Mouse (Mus musculus) intestine, embryonic 14.5 days (tissue): ENCODE results near the gene Slc6a4. TPM values are rescaled to one million over a fixed set of nuclear protein-coding genes. Genes with fewer than 3 reads are reported as not detected.

Experiments used
- ATAC-seq: fragments of 200-750 bp; cut with Nextera tagmentation; replicated peaks from 2 replicates; pipeline ENCODE4 v1.8.0; 2017; ENCODE audit warnings: low read depth, moderate number of reproducible peaks, moderate TSS enrichment, moderate library complexity; ENCODE audit not compliant: low FRiP score, low TSS enrichment
- DNase-seq: peaks from one replicate; pipeline ENCODE4 v3.0.0-alpha.2; 2018; ENCODE audit warnings: low spot score
- H3K27ac ChIP-seq: fragments of 300-500 bp; sonication (generic); 2 replicates; pipeline ENCODE4 v1.5.1; 2014; ENCODE audit warnings: low read depth, mild to moderate bottlenecking, control low read depth
- H3K27me3 ChIP-seq: fragments of 300-500 bp; sonication (generic); replicated peaks from 2 replicates; pipeline ENCODE4 v1.6.1; 2014; ENCODE audit warnings: low read length, control low read depth; ENCODE audit not compliant: control insufficient read depth, insufficient read depth
- H3K36me3 ChIP-seq: fragments of 300-500 bp; sonication (generic); 2 replicates; pipeline ENCODE4 v1.6.1; 2014; ENCODE audit warnings: low read length, control low read depth; ENCODE audit not compliant: control insufficient read depth, insufficient read depth
- H3K4me1 ChIP-seq: fragments of 300-500 bp; sonication (generic); replicated peaks from 2 replicates; pipeline ENCODE4 v1.6.1; 2014; ENCODE audit warnings: low read length, control low read depth, mixed read lengths; ENCODE audit not compliant: control insufficient read depth, insufficient read depth
- H3K4me2 ChIP-seq: fragments of 300-500 bp; sonication (generic); 2 replicates; pipeline ENCODE4 v1.6.1; 2014; ENCODE audit warnings: low read length
- H3K4me3 ChIP-seq: fragments of 300-500 bp; sonication (generic); 2 replicates; pipeline ENCODE4 v1.5.1; 2014; ENCODE audit warnings: low read depth, low read length, control low read depth, mixed read lengths
- H3K9ac ChIP-seq: fragments of 300-500 bp; sonication (generic); 2 replicates; pipeline ENCODE4 v1.6.1; 2014; ENCODE audit warnings: mild to moderate bottlenecking, low read length
- H3K9me3 ChIP-seq: fragments of 300-500 bp; sonication (generic); 2 replicates; pipeline ENCODE4 v1.6.1; 2016; ENCODE audit warnings: low read length, control low read depth; ENCODE audit not compliant: control insufficient read depth
- WGBS: fragments of 180-500 bp; shearing (Covaris S2); extraction: QIAGEN DNeasy Blood & Tissue Kit; methylation state at CpG from one replicate; pipeline ENCODE4 v1.1.7; 2014; 5-methylcytosine and 5-hydroxymethylcytosine counted together
- polyA plus RNA-seq: library from polyadenylated mRNA; unstranded; fragments of >200 nt; fragmentation: Nextera tagmentation; extraction: Ambion mirVana; gene quantifications from 2 replicates; pipeline ENCODE4 v1.2.1, GENCODE M21; 2014

The Slc6a4 gene
- polyA plus RNA-seq, 1 experiment from 2014 or later = 7.0 TPM

- Histone ChIP-seq H3K9ac (no peak overlapping the region), H3K4me2 (no peak overlapping the region), H3K36me3 (peaks cover 58% of the 10 kb centered on the region), H3K4me1 (no peaks in the 10 kb centered on the region), H3K4me3 (no peak overlapping the region), H3K27me3 (no peaks in the 10 kb centered on the region), H3K27ac (no peak overlapping the region), H3K9me3 (no peaks in the 10 kb centered on the region)
- no peak for ATAC-seq
- no peak for DNase-seq
These were observed 14.2 kb upstream of the Slc6a4 start for GRCm38 (mm10) chr11:76984173-76984572.

- Histone ChIP-seq H3K27me3 (no peaks in the 10 kb centered on the region), H3K9me3 (no peaks in the 10 kb centered on the region), H3K36me3 (peaks cover 25% of the 10 kb centered on the region), H3K4me1 (no peaks in the 10 kb centered on the region), H3K9ac (no peak overlapping the region), H3K27ac (no peak overlapping the region), H3K4me3 (no peak overlapping the region), H3K4me2 (no peak overlapping the region)
- no peak for DNase-seq
- no peak for ATAC-seq
- WGBS = 70% methylated on average over 5 of the region's 5 CpGs
These were observed 7.6 kb upstream of the Slc6a4 start for GRCm38 (mm10) chr11:76990839-76991238.

- H3K36me3 ChIP-seq = peaks cover 4% of the 10 kb centered on the region; the same call in 1 of the 2 replicates
- 0 out of 2 replicates have a peak, but pooled peaks cover 2% of the 10 kb centered on the region for H3K4me1 ChIP-seq
- H3K4me2 ChIP-seq = no peak overlapping the region
- 40% methylated on average over 4 of the region's 4 CpGs for WGBS
- no peak overlapping the region for H3K4me3 ChIP-seq
- DNase-seq (no peak), ATAC-seq (no peak)
- no peaks in the 10 kb centered on the region for H3K9me3 ChIP-seq
- peaks cover 19% of the 10 kb centered on the region for H3K27me3 ChIP-seq
- H3K9ac ChIP-seq = no peak overlapping the region
- no peak overlapping the region for H3K27ac ChIP-seq
These were observed 5.5 kb upstream of the Slc6a4 start for GRCm38 (mm10) chr11:76992886-76993285.

GRCm38 (mm10) chr11:76995966-76996672 is 2.3 kb upstream of the Slc6a4 start:
- H3K4me2 ChIP-seq = no peak overlapping the region
- DNase-seq (no peak), ATAC-seq (no peak)
- H3K4me3 ChIP-seq = no peak overlapping the region
- H3K9me3 ChIP-seq = no peaks in the 10 kb centered on the region
- WGBS = 55% methylated on average over 20 of the region's 20 CpGs
- H3K27ac ChIP-seq = no peak overlapping the region
- H3K4me1 ChIP-seq = peaks cover 11% of the 10 kb centered on the region; the same call in 1 of the 2 replicates
- H3K27me3 ChIP-seq = peaks cover 46% of the 10 kb centered on the region
- H3K36me3 ChIP-seq = no peaks in the 10 kb centered on the region
- no peak overlapping the region for H3K9ac ChIP-seq

GRCm38 (mm10) chr11:76997305-76997704 is 1.1 kb upstream of the Slc6a4 start:
- no peaks in the 10 kb centered on the region for H3K36me3 ChIP-seq
- H3K27me3 ChIP-seq = peaks cover 46% of the 10 kb centered on the region
- H3K4me2 ChIP-seq = peak overlapping the region; percentile 78
- WGBS = under 1% methylated on average over 21 of the region's 21 CpGs
- no peak overlapping the region for H3K9ac ChIP-seq
- H3K4me1 ChIP-seq = peaks cover 11% of the 10 kb centered on the region; the same call in 1 of the 2 replicates
- H3K9me3 ChIP-seq = no peaks in the 10 kb centered on the region
- H3K27ac ChIP-seq = no peak overlapping the region
- peak; percentile 95 for DNase-seq
- peak overlapping the region; percentile 44 for H3K4me3 ChIP-seq
- ATAC-seq = peak; percentile 74

- DNase-seq (peak; percentile 63), ATAC-seq (no peak)
- no peaks in the 10 kb centered on the region for H3K9me3 ChIP-seq
- H3K4me2 ChIP-seq = peak overlapping the region; percentile 78
- no peaks in the 10 kb centered on the region for H3K36me3 ChIP-seq
- no peak overlapping the region for H3K27ac ChIP-seq
- 11% methylated on average over 24 of the region's 24 CpGs for WGBS
- H3K4me1 ChIP-seq = peaks cover 11% of the 10 kb centered on the region; the same call in 1 of the 2 replicates
- peak overlapping the region; percentile 27; the same call in 1 of the 2 replicates for H3K9ac ChIP-seq
- peak overlapping the region; percentile 44 for H3K4me3 ChIP-seq
- H3K27me3 ChIP-seq = peaks cover 46% of the 10 kb centered on the region
These were observed 363 bp downstream of the Slc6a4 start for GRCm38 (mm10) chr11:76998705-76999226.

GRCm38 (mm10) chr11:77000741-77001140 is 2.3 kb downstream of the Slc6a4 start:
- Histone ChIP-seq H3K36me3 (no peaks in the 10 kb centered on the region), H3K9ac (no peak overlapping the region), H3K4me2 (no peak overlapping the region), H3K9me3 (no peaks in the 10 kb centered on the region), H3K4me1 (peaks cover 11% of the 10 kb centered on the region; the same call in 1 of the 2 replicates), H3K27me3 (peaks cover 46% of the 10 kb centered on the region), H3K27ac (no peak overlapping the region), H3K4me3 (no peak overlapping the region)
- WGBS = 60% methylated on average over 5 of the region's 5 CpGs
- DNase-seq = no peak
- no peak for ATAC-seq

- Histone ChIP-seq H3K4me3 (no peak overlapping the region), H3K4me2 (no peak overlapping the region), H3K4me1 (peaks cover 11% of the 10 kb centered on the region; the same call in 1 of the 2 replicates), H3K27me3 (peaks cover 32% of the 10 kb centered on the region), H3K9me3 (no peaks in the 10 kb centered on the region), H3K9ac (no peak overlapping the region), H3K27ac (no peak overlapping the region), H3K36me3 (no peaks in the 10 kb centered on the region)
- 56% methylated on average over 1 of the region's 1 CpGs for WGBS
- no peak for ATAC-seq
- no peak for DNase-seq
These were observed 4.0 kb downstream of the Slc6a4 start for GRCm38 (mm10) chr11:77002361-77002760.

GRCm38 (mm10) chr11:77005881-77006280 is 7.5 kb downstream of the Slc6a4 start:
- no peaks in the 10 kb centered on the region for H3K36me3 ChIP-seq
- DNase-seq (no peak), ATAC-seq (no peak)
- H3K27ac ChIP-seq = no peak overlapping the region
- no peaks in the 10 kb centered on the region for H3K4me1 ChIP-seq
- no peaks in the 10 kb centered on the region for H3K9me3 ChIP-seq
- H3K4me3 ChIP-seq = no peak overlapping the region
- H3K9ac ChIP-seq = no peak overlapping the region
- no peak overlapping the region for H3K4me2 ChIP-seq
- WGBS = 50% methylated on average over 4 of the region's 4 CpGs
- H3K27me3 ChIP-seq = no peaks in the 10 kb centered on the region
